Mouse (Mus musculus) hindbrain, embryonic 12.5 days (tissue): ENCODE data around the gene Naif1. TPM values are rescaled to one million over a fixed set of nuclear protein-coding genes. Genes with fewer than 3 reads are reported as not detected.
"Not testable (repeated sequence)": the region's sequence is repeated elsewhere in the genome, so short reads cannot be mapped to it uniquely, and the experiment has no call there.

Source experiments
- ATAC-seq: fragments of 200-750 bp; cut with Nextera tagmentation; 2 replicates; pipeline ENCODE4 v1.8.0; 2017; ENCODE audit warnings: moderate TSS enrichment; ENCODE audit not compliant: low FRiP score
- H3K27ac ChIP-seq: fragments of 300-500 bp; sonication (generic); 2 replicates; pipeline ENCODE4 v1.5.1; 2016; ENCODE audit warnings: mild to moderate bottlenecking
- H3K27me3 ChIP-seq: fragments of 300-500 bp; sonication (generic); 2 replicates; pipeline ENCODE4 v1.6.1; 2016; ENCODE audit warnings: mild to moderate bottlenecking
- H3K36me3 ChIP-seq: fragments of 300-500 bp; sonication (generic); 2 replicates; pipeline ENCODE4 v1.6.1; 2016; ENCODE audit warnings: mild to moderate bottlenecking
- H3K4me1 ChIP-seq: fragments of 300-500 bp; sonication (generic); 2 replicates; pipeline ENCODE4 v1.6.1; 2016
- H3K4me2 ChIP-seq: fragments of 300-500 bp; sonication (generic); replicated peaks from 2 replicates; pipeline ENCODE4 v1.6.1; 2016; ENCODE audit warnings: mild to moderate bottlenecking
- H3K4me3 ChIP-seq: fragments of 300-500 bp; sonication (generic); 2 replicates; pipeline ENCODE4 v1.5.1; 2016; ENCODE audit warnings: mild to moderate bottlenecking
- H3K9ac ChIP-seq: fragments of 300-500 bp; sonication (generic); 2 replicates; pipeline ENCODE4 v1.6.1; 2016; ENCODE audit warnings: mild to moderate bottlenecking, moderate library complexity
- H3K9me3 ChIP-seq: fragments of 300-500 bp; sonication (generic); replicated peaks from 2 replicates; pipeline ENCODE4 v1.6.1; 2016; ENCODE audit warnings: mild to moderate bottlenecking
- whole genome bisulfite sequencing: fragments of 180-500 bp; shearing (Covaris S2); methylation state at CpG from one replicate; pipeline ENCODE4 v1.1.7; 2016; 5-methylcytosine and 5-hydroxymethylcytosine counted together
- polyA plus RNA-seq: library from polyadenylated mRNA; unstranded; fragments of >200 nt; fragmentation: Nextera tagmentation; extraction: Ambion mirVana; gene quantifications from 2 replicates; pipeline ENCODE4 v1.2.1, GENCODE M21; 2016

The Naif1 gene
- polyA plus RNA-seq, 1 experiment from 2014 or later: 5.9 TPM

- ATAC-seq: no peak
- no peak overlapping the region for H3K9ac ChIP-seq
Observed at GRCm38 (mm10) chr2:32471681-32472061, 21.4 kb downstream of the Naif1 start.

GRCm38 (mm10) chr2:32475361-32475760, 25.1 kb downstream of the Naif1 start:
- H3K4me3 ChIP-seq, H3K27ac ChIP-seq, H3K9me3 ChIP-seq, H3K36me3 ChIP-seq, H3K27me3 ChIP-seq, H3K4me2 ChIP-seq, H3K9ac ChIP-seq, H3K4me1 ChIP-seq, ATAC-seq: not testable (repeated sequence)
- 90% methylated on average over 4 of the region's 9 CpGs for WGBS

More at GRCm38 (mm10) chr2:32471681-32472061, 21.4 kb downstream of the Naif1 start:
- H3K4me3 ChIP-seq: no peak overlapping the region
- no peaks in the 10 kb centered on the region for H3K4me1 ChIP-seq
- H3K9me3 ChIP-seq: no peaks in the 10 kb centered on the region
- H3K36me3 ChIP-seq: no peaks in the 10 kb centered on the region
- no peak overlapping the region for H3K27ac ChIP-seq
- 81% methylated on average over 6 of the region's 6 CpGs for WGBS
- H3K27me3 ChIP-seq: no peaks in the 10 kb centered on the region
- no peak overlapping the region for H3K4me2 ChIP-seq

- WGBS: 92% methylated on average over 8 of the region's 8 CpGs
- Histone ChIP-seq H3K4me2 (no peak overlapping the region), H3K4me1 (no peaks in the 10 kb centered on the region), H3K36me3 (no peaks in the 10 kb centered on the region), H3K9me3 (peaks cover 8% of the 10 kb centered on the region; the same call in 1 of the 2 replicates), H3K4me3 (no peak overlapping the region), H3K9ac (no peak overlapping the region), H3K27me3 (no peaks in the 10 kb centered on the region), H3K27ac (no peak overlapping the region)
- no peak for ATAC-seq
Observed at GRCm38 (mm10) chr2:32482351-32482750, 32.1 kb downstream of the Naif1 start.

GRCm38 (mm10) chr2:32483179-32483875, 33.1 kb downstream of the Naif1 start:
- no peak for ATAC-seq
- WGBS: 79% methylated on average over 9 of the region's 9 CpGs

GRCm38 (mm10) chr2:32484933-32485332, 34.7 kb downstream of the Naif1 start:
- no peak overlapping the region for H3K4me2 ChIP-seq
- H3K4me3 ChIP-seq: no peak overlapping the region
- ATAC-seq: no peak
- H3K4me1 ChIP-seq: no peaks in the 10 kb centered on the region
- 87% methylated on average over 6 of the region's 6 CpGs for WGBS
- no peak overlapping the region for H3K27ac ChIP-seq
- H3K9me3 ChIP-seq: no peaks in the 10 kb centered on the region
- no peaks in the 10 kb centered on the region for H3K27me3 ChIP-seq
- no peak overlapping the region for H3K9ac ChIP-seq
- H3K36me3 ChIP-seq: no peaks in the 10 kb centered on the region

More at GRCm38 (mm10) chr2:32483179-32483875, 33.1 kb downstream of the Naif1 start:
- no peak overlapping the region for H3K4me2 ChIP-seq
- H3K36me3 ChIP-seq: no peaks in the 10 kb centered on the region
- H3K27me3 ChIP-seq: no peaks in the 10 kb centered on the region
- peaks cover 8% of the 10 kb centered on the region; the same call in 1 of the 2 replicates for H3K9me3 ChIP-seq
- H3K9ac ChIP-seq: no peak overlapping the region
- H3K4me3 ChIP-seq: no peak overlapping the region
- no peak overlapping the region for H3K27ac ChIP-seq
- H3K4me1 ChIP-seq: no peaks in the 10 kb centered on the region

GRCm38 (mm10) chr2:32485751-32486150, 35.5 kb downstream of the Naif1 start:
- H3K27ac ChIP-seq: no peak overlapping the region
- 91% methylated on average over 4 of the region's 4 CpGs for WGBS
- no peak overlapping the region for H3K4me2 ChIP-seq
- ATAC-seq: no peak
- H3K36me3 ChIP-seq: no peaks in the 10 kb centered on the region
- no peaks in the 10 kb centered on the region for H3K4me1 ChIP-seq
- no peaks in the 10 kb centered on the region for H3K9me3 ChIP-seq
- no peaks in the 10 kb centered on the region for H3K27me3 ChIP-seq
- H3K9ac ChIP-seq: no peak overlapping the region
- H3K4me3 ChIP-seq: no peak overlapping the region

GRCm38 (mm10) chr2:32486155-32486554, 35.9 kb downstream of the Naif1 start:
- 91% methylated on average over 9 of the region's 9 CpGs for WGBS
- Histone ChIP-seq H3K4me1 (no peaks in the 10 kb centered on the region), H3K27ac (no peak overlapping the region), H3K27me3 (no peaks in the 10 kb centered on the region), H3K9me3 (no peaks in the 10 kb centered on the region), H3K9ac (no peak overlapping the region), H3K4me2 (no peak overlapping the region), H3K36me3 (no peaks in the 10 kb centered on the region), H3K4me3 (no peak overlapping the region)
- no peak for ATAC-seq

GRCm38 (mm10) chr2:32487124-32487623, 36.9 kb downstream of the Naif1 start:
- H3K4me2 ChIP-seq: no peak overlapping the region
- ATAC-seq: peak; percentile 61; the same call in 1 of the 2 replicates
- no peak overlapping the region for H3K9ac ChIP-seq
- no peak overlapping the region for H3K4me3 ChIP-seq
- H3K27me3 ChIP-seq: no peaks in the 10 kb centered on the region
- WGBS: 11% methylated on average over 6 of the region's 6 CpGs
- H3K4me1 ChIP-seq: no peaks in the 10 kb centered on the region
- no peaks in the 10 kb centered on the region for H3K9me3 ChIP-seq
- no peaks in the 10 kb centered on the region for H3K36me3 ChIP-seq
- no peak overlapping the region for H3K27ac ChIP-seq

- no peak overlapping the region for H3K27ac ChIP-seq
- no peaks in the 10 kb centered on the region for H3K27me3 ChIP-seq
- H3K4me3 ChIP-seq: no peak overlapping the region
- no peak overlapping the region for H3K4me2 ChIP-seq
- H3K36me3 ChIP-seq: no peaks in the 10 kb centered on the region
- peak; percentile 71 for ATAC-seq
- 4% methylated on average over 5 of the region's 5 CpGs for WGBS
- no peak overlapping the region for H3K9ac ChIP-seq
- no peaks in the 10 kb centered on the region for H3K4me1 ChIP-seq
- H3K9me3 ChIP-seq: no peaks in the 10 kb centered on the region
Observed at GRCm38 (mm10) chr2:32488679-32489078, 38.4 kb downstream of the Naif1 start.

- not testable (repeated sequence) for H3K9ac ChIP-seq, H3K4me1 ChIP-seq, H3K27ac ChIP-seq, H3K9me3 ChIP-seq, H3K27me3 ChIP-seq, H3K4me2 ChIP-seq, ATAC-seq, H3K36me3 ChIP-seq, H3K4me3 ChIP-seq
Observed at GRCm38 (mm10) chr2:32490730-32491129, 40.5 kb downstream of the Naif1 start.

GRCm38 (mm10) chr2:32492661-32493060, 42.4 kb downstream of the Naif1 start:
- Histone ChIP-seq H3K9me3 (no peaks in the 10 kb centered on the region), H3K27me3 (no peaks in the 10 kb centered on the region), H3K4me3 (no peak overlapping the region), H3K27ac (no peak overlapping the region), H3K4me1 (no peaks in the 10 kb centered on the region), H3K36me3 (no peaks in the 10 kb centered on the region), H3K9ac (no peak overlapping the region), H3K4me2 (no peak overlapping the region)
- ATAC-seq: no peak
- whole genome bisulfite sequencing: 67% methylated on average over 2 of the region's 2 CpGs

- Histone ChIP-seq H3K4me3 (no peak overlapping the region), H3K27ac (no peak overlapping the region), H3K4me2 (no peak overlapping the region), H3K4me1 (no peaks in the 10 kb centered on the region), H3K27me3 (no peaks in the 10 kb centered on the region), H3K9ac (no peak overlapping the region), H3K9me3 (no peaks in the 10 kb centered on the region), H3K36me3 (no peaks in the 10 kb centered on the region)
- no peak for ATAC-seq
- WGBS: 83% methylated on average over 12 of the region's 12 CpGs
Observed at GRCm38 (mm10) chr2:32493301-32493701, 43.0 kb downstream of the Naif1 start.

GRCm38 (mm10) chr2:32494522-32494921, 44.3 kb downstream of the Naif1 start:
- Histone ChIP-seq H3K27me3 (no peaks in the 10 kb centered on the region), H3K4me2 (no peak overlapping the region), H3K4me1 (no peaks in the 10 kb centered on the region), H3K9me3 (no peaks in the 10 kb centered on the region), H3K36me3 (no peaks in the 10 kb centered on the region), H3K27ac (no peak overlapping the region), H3K9ac (no peak overlapping the region), H3K4me3 (no peak overlapping the region)
- ATAC-seq: no peak
- 85% methylated on average over 2 of the region's 2 CpGs for WGBS
